21 mouse cellular contexts compared by ENCODE assay signal in genomic region chr2:95479827-95480226, GRCm38 (mm10).
"Had no signal": no experiment of that assay in that cellular context is flagged by ENCODE, and none has a peak within 500 bp of the region (broad histone marks: within the 10 kb centered on the region; RNA-seq: fewer than 3 reads in every experiment).

No protein-coding gene starts in this region.

- H3K4me1 ChIP-seq: liver, embryonic 15.5 days; lung, embryonic 15.5 days; megakaryocyte, embryonic 14.5 days; midbrain, embryonic 12.5 days; midbrain, embryonic 15.5 days; neural tube, embryonic 13.5 days; neural tube, embryonic 15.5 days; stomach, embryonic 15.5 days had no signal

- H3K27ac ChIP-seq: liver, embryonic 15.5 days; lung, embryonic 15.5 days; macrophage; midbrain, embryonic 12.5 days; midbrain, embryonic 15.5 days; neural tube, embryonic 13.5 days; neural tube, embryonic 15.5 days; stomach, embryonic 15.5 days; stomach, postnatal 0 days had no signal

- DNase-seq: liver, postnatal 0 days; lung, adult 2 months; lung, postnatal 14 days; lung, postnatal 36 days; retina, postnatal 1 day; right cerebral cortex, adult 18-20 months; right cerebral cortex, postnatal 25 days; thymus, adult 2 months; thymus, postnatal 25 days; thymus, postnatal 4 days had no signal

- H3K36me3 ChIP-seq: liver, embryonic 15.5 days; lung, embryonic 15.5 days; midbrain, embryonic 12.5 days; midbrain, embryonic 15.5 days; neural tube, embryonic 13.5 days; neural tube, embryonic 15.5 days; stomach, embryonic 15.5 days had no signal

- H3K9ac ChIP-seq: liver, embryonic 15.5 days; liver, postnatal 0 days; lung, embryonic 15.5 days; midbrain, embryonic 12.5 days; midbrain, embryonic 15.5 days; neural tube, embryonic 13.5 days; neural tube, embryonic 15.5 days; stomach, embryonic 15.5 days had no signal

- H3K4me2 ChIP-seq: liver, embryonic 15.5 days; lung, embryonic 15.5 days; midbrain, embryonic 12.5 days; midbrain, embryonic 15.5 days; neural tube, embryonic 13.5 days; neural tube, embryonic 15.5 days; stomach, embryonic 15.5 days had no signal

- H3K4me3 ChIP-seq: liver, embryonic 15.5 days; lung, embryonic 15.5 days; megakaryocyte, embryonic 14.5 days; midbrain, embryonic 12.5 days; midbrain, embryonic 15.5 days; neural tube, embryonic 13.5 days; neural tube, embryonic 15.5 days; stomach, embryonic 15.5 days had no signal

- ATAC-seq: liver, postnatal 0 days; lung, postnatal 0 days; midbrain, embryonic 15.5 days had no signal

- H3K27me3 ChIP-seq: liver, embryonic 15.5 days; lung, embryonic 15.5 days; megakaryocyte, embryonic 14.5 days; midbrain, embryonic 12.5 days; midbrain, embryonic 15.5 days; neural tube, embryonic 13.5 days; neural tube, embryonic 15.5 days; stomach, embryonic 15.5 days had no signal

- H3K9me3 ChIP-seq: liver, embryonic 15.5 days; lung, embryonic 15.5 days; megakaryocyte, embryonic 14.5 days; midbrain, embryonic 12.5 days; midbrain, embryonic 15.5 days; neural tube, embryonic 13.5 days; neural tube, embryonic 15.5 days; stomach, embryonic 15.5 days had no signal
